Mouse (Mus musculus) layer of hippocampus, adult 18-20 months (tissue): ENCODE measurements at regions not wholly inside any gene's neighbourhood (a gene's known extent, or its start where the extent isn't known, plus 50 kb on each side); places are given as distances from the start of the nearest gene placed in this dataset.
"Not testable (repeated sequence)": the region's sequence is repeated elsewhere in the genome, so short reads cannot be mapped to it uniquely, and the experiment has no call there.

Experiments used
- DNase-seq, 2 experiments: peaks; one replicate each; pipeline ENCODE4 v3.0.0; 2022; ENCODE audit warnings: low spot score in 2 of 2

DNA sequence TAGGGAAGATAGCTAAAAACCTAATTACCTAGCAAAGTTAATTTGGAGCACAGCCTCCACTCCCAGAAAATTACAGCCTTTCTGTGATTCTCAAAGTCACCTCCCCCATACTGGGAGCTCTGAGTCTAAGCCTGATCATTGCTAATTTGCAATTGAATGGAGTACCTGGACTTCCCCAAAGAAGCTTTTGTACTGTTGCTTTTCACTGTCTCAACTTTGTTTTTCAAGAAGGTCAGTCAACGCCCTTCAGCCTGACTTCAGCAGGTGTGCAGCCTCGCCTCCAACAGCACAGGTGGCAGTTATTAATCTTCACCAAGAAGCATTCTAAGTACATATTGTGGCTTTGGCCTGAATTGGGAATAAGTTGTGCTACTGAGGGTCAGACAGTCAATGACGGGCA lies 67.7 kb upstream of the Dnajc1 start:
- not testable (repeated sequence) for DNase-seq

DNA sequence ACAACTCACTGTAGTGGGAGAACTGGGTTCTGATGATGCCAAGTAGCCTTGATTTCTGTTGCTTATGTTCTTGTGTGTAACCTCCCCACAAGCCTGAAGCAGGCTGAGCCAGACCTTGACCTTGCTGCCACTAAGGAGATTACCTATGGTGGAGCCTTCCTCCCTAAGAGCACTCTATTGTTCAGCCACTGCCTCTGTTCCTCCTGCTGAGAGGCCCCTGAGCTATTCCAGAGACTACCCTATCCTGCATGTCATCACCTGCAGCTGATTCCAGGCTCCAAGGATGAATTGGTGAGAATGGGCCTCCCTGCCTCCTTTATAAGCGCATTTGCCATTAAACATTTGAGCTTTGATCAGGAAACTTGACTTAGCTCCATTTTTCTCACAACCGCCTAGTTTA lies 60.8 kb upstream of the Dnajc1 start:
- DNase-seq: not testable (repeated sequence)

DNA sequence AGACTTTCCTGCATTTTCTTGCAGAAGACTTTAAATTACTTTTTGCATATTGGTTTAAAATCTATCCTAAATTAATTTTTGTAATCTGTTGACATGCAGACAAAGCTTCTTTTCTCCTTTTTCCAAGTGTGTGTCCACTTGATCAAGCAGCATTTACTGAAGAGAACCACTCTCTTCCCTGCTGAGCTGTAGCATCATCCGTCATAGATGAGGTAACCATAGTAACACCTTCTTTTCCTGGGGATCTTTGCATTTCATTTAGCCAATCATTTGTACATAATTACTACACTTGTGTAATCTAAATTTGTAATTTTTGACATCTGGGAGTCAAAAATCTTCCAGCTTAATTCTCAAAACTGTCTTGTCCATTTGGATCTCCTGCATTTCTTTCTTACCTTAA lies 53.2 kb upstream of the Dnajc1 start:
- no peak for DNase-seq
